Mouse (Mus musculus) embryonic fibroblast, embryonic 13.5 days (primary cell): ENCODE measurements at regions not wholly inside any gene's neighbourhood (a gene's known extent, or its start where the extent isn't known, plus 50 kb on each side); places are given as distances from the start of the nearest gene placed in this dataset.

Experiments used
- CTCF ChIP-seq: IDR thresholded peaks from 2 replicates; pipeline ENCODE4 v1.5.1; 2011; ENCODE audit warnings: mild to moderate bottlenecking, control low read depth, low read length, moderate library complexity, borderline replicate concordance; ENCODE audit not compliant: insufficient read depth
- POLR2A ChIP-seq: IDR thresholded peaks from 2 replicates; pipeline ENCODE4 v1.6.1; 2011; ENCODE audit warnings: low read depth, mild to moderate bottlenecking, control low read depth, low read length, moderate library complexity

- no peak for TF ChIP-seq POLR2A
- no peak for TF ChIP-seq CTCF
These were observed 109.6 kb upstream of the Tbc1d5 start for GRCm38 (mm10) chr17:51288751-51289150.
